In the genomic region with DNA sequence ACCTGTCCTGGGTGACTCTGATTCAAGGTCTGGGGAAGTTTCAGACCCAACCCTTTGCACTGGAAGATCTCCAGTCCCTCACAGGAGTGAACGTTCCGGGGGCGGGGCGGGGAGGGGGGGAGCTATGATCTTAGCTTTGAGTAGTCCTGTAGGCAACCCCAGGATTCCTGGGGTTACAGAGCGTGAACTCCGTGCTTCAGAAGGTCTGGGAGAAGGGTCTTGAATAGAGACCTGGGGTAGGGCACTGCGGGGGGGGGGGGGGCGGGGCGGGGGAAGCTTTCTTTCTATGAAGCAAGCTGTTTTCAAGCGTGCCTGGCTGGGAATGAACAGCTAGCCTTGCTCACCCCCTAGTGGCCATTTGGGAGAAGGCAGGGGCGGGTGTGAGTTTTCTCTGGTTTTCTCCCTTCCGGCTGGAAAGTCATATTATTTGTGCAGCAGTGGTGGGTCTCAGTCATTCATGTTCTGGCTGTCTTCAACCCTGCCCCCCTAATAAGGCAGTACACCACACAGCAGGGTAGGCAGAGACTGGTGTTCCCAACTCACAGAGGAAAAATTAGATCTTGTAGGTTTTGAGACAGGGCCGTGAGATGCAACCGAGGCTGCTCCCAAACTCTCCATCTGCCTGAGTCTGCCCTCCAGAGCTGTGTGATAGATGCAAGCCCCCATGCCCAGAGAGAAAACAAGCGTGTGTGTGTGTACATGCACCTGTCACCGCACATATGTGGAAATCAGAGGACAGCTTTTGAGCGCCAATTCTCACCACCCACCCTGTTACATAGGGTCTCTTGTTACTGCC, we compare ENCODE assay signal across 8 mouse cellular contexts. TPM values are rescaled to one million over a fixed set of nuclear protein-coding genes. Genes with fewer than 3 reads are reported as not detected.
A peak's percentile ranks its signal among the peaks of the same experiment; 100 is the strongest.
DNase-seq lines count a peak whose midpoint lies in the region; ATAC-seq and TF ChIP-seq lines count a peak whose summit lies in the region.

No protein-coding gene starts in this region.

- H3K4me3 ChIP-seq in forebrain, embryonic 12.5 days (replicated peaks), result peak overlapping the region; percentile 25
- 0 out of 2 replicates have a peak overlapping the region, but pooled peaks have one; percentile 10 for H3K4me3 ChIP-seq in liver, embryonic 15.5 days (replicated peaks)
- peak overlapping the region; percentile 24 for H3K4me3 ChIP-seq in neural tube, embryonic 13.5 days
- no peak overlapping the region; the same call in 1 of the 2 replicates for H3K4me3 ChIP-seq in testis, adult 2 months (ENCODE audit: control insufficient read depth, low read depth, low read length)

- H3K9me3 ChIP-seq in forebrain, embryonic 12.5 days, result no peaks in the 10 kb centered on the region
- no peaks in the 10 kb centered on the region for H3K9me3 ChIP-seq in liver, embryonic 15.5 days (replicated peaks)
- no peaks in the 10 kb centered on the region for H3K9me3 ChIP-seq in neural tube, embryonic 13.5 days

- intact Hi-C loops in heart, postnatal 14 days (cut with DNase I), result loop anchor here (1.0 to 10.0 kb wide), 3 partner anchors 194 to 424 kb away; no protein-coding TSS in a partner anchor

- H3K27ac ChIP-seq in forebrain, embryonic 12.5 days, result no peak overlapping the region
- no peak overlapping the region for H3K27ac ChIP-seq in liver, embryonic 15.5 days (replicated peaks)
- no peak overlapping the region for H3K27ac ChIP-seq in neural tube, embryonic 13.5 days (replicated peaks)
- H3K27ac ChIP-seq in testis, adult 2 months (ENCODE audit: control insufficient read depth, insufficient read depth, low read depth, low read length), result no peak overlapping the region

- H3K36me3 ChIP-seq in forebrain, embryonic 12.5 days (replicated peaks), result no peaks in the 10 kb centered on the region
- no peaks in the 10 kb centered on the region for H3K36me3 ChIP-seq in liver, embryonic 15.5 days (replicated peaks)
- H3K36me3 ChIP-seq in neural tube, embryonic 13.5 days, result no peaks in the 10 kb centered on the region
- no peaks in the 10 kb centered on the region for H3K36me3 ChIP-seq in testis, adult 2 months (ENCODE audit: control insufficient read depth, insufficient read depth, low read length)

- 19% methylated on average over 15 of the region's 17 CpGs for WGBS in forebrain, embryonic 12.5 days
- WGBS in large intestine, adult 2 months, result 16% methylated on average over 17 of the region's 17 CpGs
- WGBS in liver, embryonic 15.5 days (ENCODE audit: insufficient replicate concordance), result 16% methylated on average over 17 of the region's 17 CpGs
- whole genome bisulfite sequencing in neural tube, embryonic 13.5 days, result 20% methylated on average over 14 of the region's 17 CpGs

- peak; percentile 72 for DNase-seq in CD4-positive, CD25-positive, alpha-beta regulatory T cell, adult 2 months (ENCODE audit: low read depth, low spot score)
- peak; percentile 58 for DNase-seq in brain, embryonic 18.5 days (ENCODE audit: low read depth, low spot score)
- DNase-seq in heart, postnatal 14 days, result peak; percentile 80 to 90
- DNase-seq in large intestine, adult 2 months (ENCODE audit: low read depth, low spot score), result peak; percentile 25

- TF ChIP-seq CTCF in testis, adult 2 months (IDR thresholded peaks at IDR 0.05; ENCODE audit: control insufficient read depth, insufficient read depth, insufficient replicate concordance, low read depth, low read length), result peak; percentile 78

- H3K4me2 ChIP-seq in forebrain, embryonic 12.5 days, result peak overlapping the region; percentile 51
- H3K4me2 ChIP-seq in liver, embryonic 15.5 days, result peak overlapping the region; percentile 25; the same call in 1 of the 2 replicates
- peak overlapping the region; percentile 53 for H3K4me2 ChIP-seq in neural tube, embryonic 13.5 days

- ATAC-seq in forebrain, embryonic 12.5 days (ENCODE audit: low FRiP score), result peak; percentile 81
- ATAC-seq in liver, embryonic 15.5 days (ENCODE audit: insufficient read depth), result 0 out of 2 replicates have a peak, but pooled peaks have one; percentile 31
- peak; percentile 71 for ATAC-seq in neural tube, embryonic 13.5 days (ENCODE audit: low read depth)

- H3K9ac ChIP-seq in forebrain, embryonic 12.5 days, result peak overlapping the region; percentile 12; the same call in 1 of the 2 replicates
- H3K9ac ChIP-seq in liver, embryonic 15.5 days, result no peak overlapping the region
- H3K9ac ChIP-seq in neural tube, embryonic 13.5 days, result peak overlapping the region; percentile 55; the same call in 1 of the 2 replicates

- H3K27me3 ChIP-seq in forebrain, embryonic 12.5 days, result peaks cover 9% of the 10 kb centered on the region
- no peaks in the 10 kb centered on the region for H3K27me3 ChIP-seq in liver, embryonic 15.5 days
- H3K27me3 ChIP-seq in neural tube, embryonic 13.5 days, result 0 out of 2 replicates have a peak, but pooled peaks cover 3% of the 10 kb centered on the region
- H3K27me3 ChIP-seq in testis, adult 2 months (ENCODE audit: control insufficient read depth, insufficient read depth, low read length), result no peaks in the 10 kb centered on the region

- no peak for TF ChIP-seq POLR2A in testis, adult 2 months (IDR thresholded peaks at IDR 0.05; ENCODE audit: control insufficient read depth, low read depth, low read length)

- H3K4me1 ChIP-seq in forebrain, embryonic 12.5 days, result no peaks in the 10 kb centered on the region
- no peaks in the 10 kb centered on the region for H3K4me1 ChIP-seq in liver, embryonic 15.5 days (replicated peaks)
- H3K4me1 ChIP-seq in neural tube, embryonic 13.5 days (replicated peaks), result 0 out of 2 replicates have a peak, but pooled peaks cover 3% of the 10 kb centered on the region
- H3K4me1 ChIP-seq in testis, adult 2 months (ENCODE audit: control insufficient read depth, insufficient read depth, low read length), result peaks cover 2% of the 10 kb centered on the region

RNA-seq across cellular contexts. Expression of a gene that starts 12.0 kb away (rescaled TPM):
- polyA plus RNA-seq in forebrain, embryonic 12.5 days (2016; fragmentation: Nextera tagmentation; extraction: Ambion mirVana), result not detected in 2 replicates
- total RNA-seq in heart, postnatal 14 days (2021), result 1 to 10 TPM; 2.6 to 6.0 TPM
- polyA plus RNA-seq in large intestine, adult 2 months (2012; rRNA removed), result 22.7 and 28.5 TPM in 2 replicates
- 1.0 and 2.6 TPM in 2 replicates for polyA plus RNA-seq in liver, embryonic 15.5 days (2015; fragmentation: Nextera tagmentation; extraction: Ambion mirVana)
- polyA plus RNA-seq in neural tube, embryonic 13.5 days (2015; fragmentation: Nextera tagmentation; extraction: Ambion mirVana), result 0.70 and 1.9 TPM in 2 replicates
- 4.4 and 8.8 TPM in 2 replicates for polyA plus RNA-seq in testis, adult 2 months (2012; rRNA removed)

RNA-seq across cellular contexts. Expression of a gene that starts 54.6 kb away (rescaled TPM):
- polyA plus RNA-seq in forebrain, embryonic 12.5 days (2016; fragmentation: Nextera tagmentation; extraction: Ambion mirVana), result 1.4 and 2.2 TPM in 2 replicates
- not detected for total RNA-seq in heart, postnatal 14 days (2021)
- not detected in 2 replicates for polyA plus RNA-seq in large intestine, adult 2 months (2012; rRNA removed)
- polyA plus RNA-seq in liver, embryonic 15.5 days (2015; fragmentation: Nextera tagmentation; extraction: Ambion mirVana), result not detected in 2 replicates
- not detected in 2 replicates for polyA plus RNA-seq in neural tube, embryonic 13.5 days (2015; fragmentation: Nextera tagmentation; extraction: Ambion mirVana)
- polyA plus RNA-seq in testis, adult 2 months (2012; rRNA removed), result 2.0 and 2.2 TPM in 2 replicates

Comparison
In these comparisons a context has a peak if more than half of its experiments do, and no peak if none do; other contexts are left out.
1. DNase-seq: peak in every context shown above with its lines; median percentile 85 in heart, postnatal 14 days; 72 in CD4-positive, CD25-positive, alpha-beta regulatory T cell, adult 2 months; 58 in brain, embryonic 18.5 days; 25 in large intestine, adult 2 months.
2. ATAC-seq: peak in every context shown above with its lines; median percentile 81 in forebrain, embryonic 12.5 days; 71 in neural tube, embryonic 13.5 days; 31 in liver, embryonic 15.5 days.